Mouse (Mus musculus): ENCODE measurements around the gene Rptor. TPM values are rescaled to one million over a fixed set of nuclear protein-coding genes. Genes with fewer than 3 reads are reported as not detected.

Gene Rptor
- polyA plus RNA-seq, 1 experiment from 2014 or later: 10.8 TPM

GRCm38 (mm10) chr11:119940142-119940541 lies 337.4 kb downstream of the Rptor start:
- Histone ChIP-seq H3K9ac (replicated peaks; ENCODE audit: low read length) (0 out of 2 replicates have a peak overlapping the region, but pooled peaks have one; percentile 2), H3K9me3 (ENCODE audit: control insufficient read depth, low read length) (no peaks in the 10 kb centered on the region), H3K4me3 (replicated peaks; ENCODE audit: low read depth, low read length) (no peak overlapping the region), H3K27ac (replicated peaks; ENCODE audit: low read depth, low read length) (no peak overlapping the region), H3K4me1 (ENCODE audit: control insufficient read depth, insufficient read depth, low read length) (peaks cover 16% of the 10 kb centered on the region), H3K36me3 (ENCODE audit: control insufficient read depth, insufficient read depth, low read length) (no peaks in the 10 kb centered on the region), H3K27me3 (ENCODE audit: control insufficient read depth, insufficient read depth, low read length) (peaks cover 13% of the 10 kb centered on the region; the same call in 1 of the 2 replicates), H3K4me2 (ENCODE audit: low read length) (no peak overlapping the region)
- DNase-seq (no peak), ATAC-seq (ENCODE audit: low FRiP score, low TSS enrichment) (no peak)
- WGBS: 66% methylated on average over 11 of the region's 11 CpGs

GRCm38 (mm10) chr11:119941794-119942193 lies 339.1 kb downstream of the Rptor start:
- DNase-seq (peak; percentile 22), ATAC-seq (ENCODE audit: low FRiP score, low TSS enrichment) (no peak)
- peaks cover 13% of the 10 kb centered on the region; the same call in 1 of the 2 replicates for H3K27me3 ChIP-seq (ENCODE audit: control insufficient read depth, insufficient read depth, low read length)
- peaks cover 16% of the 10 kb centered on the region for H3K4me1 ChIP-seq (ENCODE audit: control insufficient read depth, insufficient read depth, low read length)
- H3K9ac ChIP-seq (replicated peaks; ENCODE audit: low read length): peak overlapping the region; percentile 59; the same call in 1 of the 2 replicates
- H3K9me3 ChIP-seq (ENCODE audit: control insufficient read depth, low read length): no peaks in the 10 kb centered on the region
- H3K4me2 ChIP-seq (ENCODE audit: low read length): peak overlapping the region; percentile 95
- no peaks in the 10 kb centered on the region for H3K36me3 ChIP-seq (ENCODE audit: control insufficient read depth, insufficient read depth, low read length)
- H3K27ac ChIP-seq (replicated peaks; ENCODE audit: low read depth, low read length): no peak overlapping the region
- H3K4me3 ChIP-seq (replicated peaks; ENCODE audit: low read depth, low read length): peak overlapping the region; percentile 61
- 5% methylated on average over 8 of the region's 8 CpGs for WGBS

GRCm38 (mm10) chr11:119942201-119942726 lies 339.6 kb downstream of the Rptor start:
- Histone ChIP-seq H3K27ac (replicated peaks; ENCODE audit: low read depth, low read length) (peak overlapping the region; percentile 73), H3K4me1 (ENCODE audit: control insufficient read depth, insufficient read depth, low read length) (peaks cover 16% of the 10 kb centered on the region), H3K9ac (replicated peaks; ENCODE audit: low read length) (peak overlapping the region; percentile 59), H3K9me3 (ENCODE audit: control insufficient read depth, low read length) (no peaks in the 10 kb centered on the region), H3K4me2 (ENCODE audit: low read length) (peak overlapping the region; percentile 95), H3K4me3 (replicated peaks; ENCODE audit: low read depth, low read length) (peak overlapping the region; percentile 61), H3K36me3 (ENCODE audit: control insufficient read depth, insufficient read depth, low read length) (no peaks in the 10 kb centered on the region), H3K27me3 (ENCODE audit: control insufficient read depth, insufficient read depth, low read length) (peaks cover 13% of the 10 kb centered on the region; the same call in 1 of the 2 replicates)
- WGBS: 0% methylated on average over 43 of the region's 43 CpGs
- ATAC-seq (ENCODE audit: low FRiP score, low TSS enrichment) (no peak; the same call in none of the 2 replicates), DNase-seq (no peak)

- Histone ChIP-seq H3K4me1 (ENCODE audit: control insufficient read depth, insufficient read depth, low read length) (peaks cover 16% of the 10 kb centered on the region), H3K27me3 (ENCODE audit: control insufficient read depth, insufficient read depth, low read length) (peaks cover 13% of the 10 kb centered on the region; the same call in 1 of the 2 replicates), H3K4me2 (ENCODE audit: low read length) (peak within 1 kb of the TSS; percentile 95), H3K4me3 (replicated peaks; ENCODE audit: low read depth, low read length) (peak within 1 kb of the TSS; percentile 61), H3K9ac (replicated peaks; ENCODE audit: low read length) (peak within 1 kb of the TSS; percentile 59), H3K9me3 (ENCODE audit: control insufficient read depth, low read length) (no peaks in the 10 kb centered on the region), H3K36me3 (ENCODE audit: control insufficient read depth, insufficient read depth, low read length) (no peaks in the 10 kb centered on the region), H3K27ac (replicated peaks; ENCODE audit: low read depth, low read length) (peak within 1 kb of the TSS; percentile 73)
- 1% methylated on average over 75 of the region's 79 CpGs for WGBS
- peak; percentile 99 for DNase-seq
- ATAC-seq (ENCODE audit: low FRiP score, low TSS enrichment): peak; percentile 95
These were observed 340.2 kb downstream of the Rptor start, which contains the start of gene Baiap2 for GRCm38 (mm10) chr11:119942727-119943427. TSS of gene Baiap2 (plus strand) at chr11:119942763.

GRCm38 (mm10) chr11:119943428-119943988 lies 340.8 kb downstream of the Rptor start:
- ATAC-seq (ENCODE audit: low FRiP score, low TSS enrichment): 0 out of 2 replicates have a peak, but pooled peaks have one; percentile 0
- Histone ChIP-seq H3K27me3 (ENCODE audit: control insufficient read depth, insufficient read depth, low read length) (peaks cover 13% of the 10 kb centered on the region; the same call in 1 of the 2 replicates), H3K27ac (replicated peaks; ENCODE audit: low read depth, low read length) (no peak overlapping the region), H3K4me1 (ENCODE audit: control insufficient read depth, insufficient read depth, low read length) (peaks cover 16% of the 10 kb centered on the region), H3K9ac (replicated peaks; ENCODE audit: low read length) (peak overlapping the region; percentile 59), H3K36me3 (ENCODE audit: control insufficient read depth, insufficient read depth, low read length) (no peaks in the 10 kb centered on the region), H3K9me3 (ENCODE audit: control insufficient read depth, low read length) (no peaks in the 10 kb centered on the region), H3K4me3 (replicated peaks; ENCODE audit: low read depth, low read length) (peak overlapping the region; percentile 61), H3K4me2 (ENCODE audit: low read length) (peak overlapping the region; percentile 95)
- DNase-seq: peak; percentile 57
- 6% methylated on average over 32 of the region's 32 CpGs for WGBS

GRCm38 (mm10) chr11:119945343-119945742 lies 342.6 kb downstream of the Rptor start:
- H3K9me3 ChIP-seq (ENCODE audit: control insufficient read depth, low read length): no peaks in the 10 kb centered on the region
- H3K36me3 ChIP-seq (ENCODE audit: control insufficient read depth, insufficient read depth, low read length): no peaks in the 10 kb centered on the region
- no peak for ATAC-seq (ENCODE audit: low FRiP score, low TSS enrichment)
- no peak overlapping the region for H3K9ac ChIP-seq (replicated peaks; ENCODE audit: low read length)
- no peak overlapping the region for H3K4me2 ChIP-seq (ENCODE audit: low read length)
- peaks cover 16% of the 10 kb centered on the region for H3K4me1 ChIP-seq (ENCODE audit: control insufficient read depth, insufficient read depth, low read length)
- WGBS: 86% methylated on average over 7 of the region's 7 CpGs
- peaks cover 13% of the 10 kb centered on the region; the same call in 1 of the 2 replicates for H3K27me3 ChIP-seq (ENCODE audit: control insufficient read depth, insufficient read depth, low read length)
- no peak overlapping the region for H3K27ac ChIP-seq (replicated peaks; ENCODE audit: low read depth, low read length)
- H3K4me3 ChIP-seq (replicated peaks; ENCODE audit: low read depth, low read length): no peak overlapping the region
- DNase-seq: no peak

- Histone ChIP-seq H3K9ac (replicated peaks; ENCODE audit: low read length) (no peak overlapping the region), H3K4me3 (replicated peaks; ENCODE audit: low read depth, low read length) (no peak overlapping the region), H3K4me2 (ENCODE audit: low read length) (no peak overlapping the region), H3K9me3 (ENCODE audit: control insufficient read depth, low read length) (no peaks in the 10 kb centered on the region), H3K27me3 (ENCODE audit: control insufficient read depth, insufficient read depth, low read length) (no peaks in the 10 kb centered on the region), H3K36me3 (ENCODE audit: control insufficient read depth, insufficient read depth, low read length) (no peaks in the 10 kb centered on the region), H3K27ac (replicated peaks; ENCODE audit: low read depth, low read length) (no peak overlapping the region), H3K4me1 (ENCODE audit: control insufficient read depth, insufficient read depth, low read length) (peaks cover 9% of the 10 kb centered on the region; the same call in 1 of the 2 replicates)
- 97% methylated on average over 1 of the region's 1 CpGs for WGBS
- DNase-seq (no peak), ATAC-seq (ENCODE audit: low FRiP score, low TSS enrichment) (no peak)
These were observed 344.7 kb downstream of the Rptor start for GRCm38 (mm10) chr11:119947426-119947825.

GRCm38 (mm10) chr11:119947897-119948296 lies 345.2 kb downstream of the Rptor start:
- no peak overlapping the region for H3K4me2 ChIP-seq (ENCODE audit: low read length)
- H3K9ac ChIP-seq (replicated peaks; ENCODE audit: low read length): no peak overlapping the region
- ATAC-seq (ENCODE audit: low FRiP score, low TSS enrichment) (no peak), DNase-seq (no peak)
- H3K4me1 ChIP-seq (ENCODE audit: control insufficient read depth, insufficient read depth, low read length): peaks cover 9% of the 10 kb centered on the region; the same call in 1 of the 2 replicates
- no peak overlapping the region for H3K4me3 ChIP-seq (replicated peaks; ENCODE audit: low read depth, low read length)
- WGBS: 53% methylated on average over 2 of the region's 2 CpGs
- H3K27ac ChIP-seq (replicated peaks; ENCODE audit: low read depth, low read length): no peak overlapping the region
- no peaks in the 10 kb centered on the region for H3K36me3 ChIP-seq (ENCODE audit: control insufficient read depth, insufficient read depth, low read length)
- no peaks in the 10 kb centered on the region for H3K9me3 ChIP-seq (ENCODE audit: control insufficient read depth, low read length)
- no peaks in the 10 kb centered on the region for H3K27me3 ChIP-seq (ENCODE audit: control insufficient read depth, insufficient read depth, low read length)

Measured in midbrain, embryonic 14.5 days (tissue).